Mouse (Mus musculus): ENCODE measurements around the gene D430041D05Rik.

The D430041D05Rik gene

GRCm38 (mm10) chr2:104096256-104096655, 314.6 kb downstream of the D430041D05Rik start:
- DNase-seq (ENCODE audit: extremely low read depth, low read depth, low spot score): no peak

GRCm38 (mm10) chr2:104095741-104096213, 315.0 kb downstream of the D430041D05Rik start, which contains the start of gene Cd59a:
Cd59a (plus strand) TSS chr2:104095801.
- DNase-seq (ENCODE audit: extremely low read depth, low read depth, low spot score): no peak

- no peak for DNase-seq (ENCODE audit: extremely low read depth, low read depth, low spot score)
These were observed 317.5 kb downstream of the D430041D05Rik start for GRCm38 (mm10) chr2:104093305-104093704.
